In genomic region chr4:109079676-109080075, GRCm38 (mm10) we compare ENCODE assay signal across 12 mouse cellular contexts.
DNase-seq lines count a peak whose midpoint lies in the region; ATAC-seq and TF ChIP-seq lines count a peak whose summit lies in the region.
"Had no signal": no experiment of that assay in that cellular context is flagged by ENCODE, and none has a peak within 500 bp of the region (broad histone marks: within the 10 kb centered on the region; RNA-seq: fewer than 3 reads in every experiment).

No protein-coding gene starts in this region.

- no peak overlapping the region for H3K9ac ChIP-seq in lung, embryonic 16.5 days (ENCODE audit: low read length)
- H3K9ac ChIP-seq: liver, embryonic 13.5 days had no signal

- H3K27ac ChIP-seq in gastrocnemius, adult 2 months: peak overlapping the region; percentile 21
- 0 out of 2 replicates have a peak overlapping the region, but pooled peaks have one; percentile 7 for H3K27ac ChIP-seq in testis, adult 2 months (ENCODE audit: control insufficient read depth, insufficient read depth, low read depth, low read length)
- peak overlapping the region; percentile 78 for H3K27ac ChIP-seq in lung, embryonic 16.5 days (ENCODE audit: low read length)
- H3K27ac ChIP-seq: liver, embryonic 13.5 days had no signal

- H3K4me2 ChIP-seq in lung, embryonic 16.5 days (ENCODE audit: low read depth, low read length): no peak overlapping the region
- H3K4me2 ChIP-seq: liver, embryonic 13.5 days had no signal

- H3K4me1 ChIP-seq in testis, adult 2 months (ENCODE audit: control insufficient read depth, insufficient read depth, low read length): peaks cover 4% of the 10 kb centered on the region
- H3K4me1 ChIP-seq in lung, embryonic 16.5 days (replicated peaks; ENCODE audit: control insufficient read depth, insufficient read depth, low read length): peaks cover 9% of the 10 kb centered on the region
- H3K4me1 ChIP-seq: liver, embryonic 13.5 days had no signal

- 37% methylated on average over 3 of the region's 3 CpGs for WGBS in lung, embryonic 16.5 days

- no peaks in the 10 kb centered on the region for H3K9me3 ChIP-seq in lung, embryonic 16.5 days (ENCODE audit: control insufficient read depth, low read length)
- H3K9me3 ChIP-seq: liver, embryonic 13.5 days had no signal

- no peak overlapping the region for H3K4me3 ChIP-seq in gastrocnemius, adult 2 months
- peak overlapping the region; percentile 65 for H3K4me3 ChIP-seq in testis, adult 2 months (ENCODE audit: control insufficient read depth, low read depth, low read length)
- no peak overlapping the region for H3K4me3 ChIP-seq in lung, embryonic 16.5 days (ENCODE audit: low read length)
- H3K4me3 ChIP-seq: liver, embryonic 13.5 days had no signal

- no peak for TF ChIP-seq POLR2A in testis, adult 2 months (IDR thresholded peaks at IDR 0.05; ENCODE audit: control insufficient read depth, low read depth, low read length)

- no peak for DNase-seq in gastrocnemius, adult 2 months
- no peak for DNase-seq in gastrocnemius, postnatal 36 days
- no peak for DNase-seq in testis, postnatal 14 days (ENCODE audit: low spot score)
- peak; percentile 37 for DNase-seq in testis, postnatal 10 days (ENCODE audit: low spot score)
- DNase-seq in liver: no peak
- no peak for DNase-seq in cerebellum, adult 18-20 months
- DNase-seq: adrenal gland, postnatal 10 days; heart, postnatal 36 days; liver, embryonic 13.5 days had no signal

- TF ChIP-seq CTCF in gastrocnemius, adult 2 months (IDR thresholded peaks at IDR 0.05): no peak
- TF ChIP-seq CTCF in testis, adult 2 months (IDR thresholded peaks at IDR 0.05; ENCODE audit: control insufficient read depth, insufficient read depth, insufficient replicate concordance, low read depth, low read length): no peak

- no peaks in the 10 kb centered on the region for H3K36me3 ChIP-seq in testis, adult 2 months (ENCODE audit: control insufficient read depth, insufficient read depth, low read length)
- H3K36me3 ChIP-seq in lung, embryonic 16.5 days (ENCODE audit: control insufficient read depth, insufficient read depth, low read length): peaks cover 19% of the 10 kb centered on the region

- H3K27me3 ChIP-seq in testis, adult 2 months (ENCODE audit: control insufficient read depth, insufficient read depth, low read length): no peaks in the 10 kb centered on the region
- no peaks in the 10 kb centered on the region for H3K27me3 ChIP-seq in lung, embryonic 16.5 days (ENCODE audit: control insufficient read depth, insufficient read depth, low read depth, low read length)
- H3K27me3 ChIP-seq: liver, embryonic 13.5 days had no signal

- intact Hi-C loops in gastrocnemius, adult 2 months (cut with DNase I): loop anchor here (5.0 kb wide), 1 partner anchor 83 kb away; no protein-coding TSS in a partner anchor
- intact Hi-C loops in gastrocnemius, postnatal 36 days (cut with DNase I): no loop called here

- peak; percentile 46 for ATAC-seq in lung, embryonic 16.5 days (ENCODE audit: low read depth)
- ATAC-seq: forebrain, embryonic 14.5 days had no signal

Comparison
In these comparisons a context has a peak if more than half of its experiments do, and no peak if none do; other contexts are left out.
1. H3K27ac ChIP-seq: peak in every context shown above with its lines; median percentile 78 in lung, embryonic 16.5 days; 21 in gastrocnemius, adult 2 months; 7 in testis, adult 2 months.